Mouse (Mus musculus) forebrain, embryonic 13.5 days (tissue): ENCODE measurements around the gene Noxred1. TPM values are rescaled to one million over a fixed set of nuclear protein-coding genes. Genes with fewer than 3 reads are reported as not detected.

Source experiments
- ATAC-seq: fragments of 200-750 bp; cut with Nextera tagmentation; 2 replicates; pipeline ENCODE4 v1.8.0; 2017
- H3K27ac ChIP-seq: fragments of 300-500 bp; sonication (generic); 2 replicates; pipeline ENCODE4 v1.5.1; 2015; ENCODE audit warnings: inconsistent platforms, mild to moderate bottlenecking, moderate library complexity
- H3K27me3 ChIP-seq: fragments of 300-500 bp; sonication (generic); 2 replicates; pipeline ENCODE4 v1.6.1; 2015; ENCODE audit warnings: mild to moderate bottlenecking, inconsistent platforms
- H3K36me3 ChIP-seq: fragments of 300-500 bp; sonication (generic); 2 replicates; pipeline ENCODE4 v1.6.1; 2015; ENCODE audit warnings: mild to moderate bottlenecking, inconsistent platforms; ENCODE audit not compliant: poor library complexity, severe bottlenecking
- H3K4me1 ChIP-seq: fragments of 300-500 bp; sonication (generic); 2 replicates; pipeline ENCODE4 v1.6.1; 2015; ENCODE audit warnings: inconsistent platforms
- H3K4me2 ChIP-seq: fragments of 300-500 bp; sonication (generic); 2 replicates; pipeline ENCODE4 v1.6.1; 2015; ENCODE audit warnings: inconsistent platforms, mild to moderate bottlenecking, moderate library complexity
- H3K4me3 ChIP-seq: fragments of 300-500 bp; sonication (generic); 2 replicates; pipeline ENCODE4 v1.5.1; 2015; ENCODE audit warnings: mild to moderate bottlenecking, inconsistent platforms
- H3K9ac ChIP-seq: fragments of 300-500 bp; sonication (generic); 2 replicates; pipeline ENCODE4 v1.6.1; 2015; ENCODE audit warnings: mild to moderate bottlenecking, inconsistent platforms
- H3K9me3 ChIP-seq: fragments of 300-500 bp; sonication (generic); replicated peaks from 2 replicates; pipeline ENCODE4 v1.6.1; 2016; ENCODE audit warnings: inconsistent platforms
- WGBS: fragments of 180-500 bp; shearing (Covaris S2); methylation state at CpG from one replicate; pipeline ENCODE4 v1.1.7; 2015; 5-methylcytosine and 5-hydroxymethylcytosine counted together
- microRNA-seq: library from miRNA; unstranded; fragments of <30 nt; microRNA quantifications from one replicate; pipeline ENCODE4, GENCODE M21; 2016
- polyA plus RNA-seq: library from polyadenylated mRNA; unstranded; fragments of >200 nt; fragmentation: Nextera tagmentation; extraction: Ambion mirVana; gene quantifications from 2 replicates; pipeline ENCODE4 v1.2.1, GENCODE M21; 2015

Gene Noxred1
- polyA plus RNA-seq, 1 experiment from 2014 or later = 1.5 TPM

DNA sequence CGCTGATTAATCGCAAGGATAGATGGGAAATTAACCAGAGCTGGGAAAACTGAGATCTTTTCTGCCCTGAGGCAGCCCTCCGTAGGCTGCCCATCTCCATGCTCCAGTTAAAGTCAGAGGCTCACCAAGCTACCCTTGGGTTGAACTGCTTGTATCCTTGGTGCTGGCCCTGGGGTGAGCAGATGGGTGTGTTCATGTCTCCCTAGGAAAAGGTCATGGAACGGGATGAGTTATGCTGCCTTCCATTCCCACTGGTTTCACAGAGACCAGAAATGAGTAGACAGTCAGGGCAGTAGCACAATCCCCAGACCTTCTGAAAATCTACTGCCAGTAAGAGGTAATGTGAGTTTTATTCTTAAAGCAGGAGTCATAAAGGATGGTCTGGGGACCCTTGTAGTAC, 60.9 kb downstream of the Noxred1 start:
- Histone ChIP-seq H3K4me3 (no peak overlapping the region), H3K27me3 (no peaks in the 10 kb centered on the region), H3K36me3 (peaks cover 36% of the 10 kb centered on the region), H3K4me2 (no peak overlapping the region), H3K27ac (no peak overlapping the region), H3K4me1 (peaks cover 3% of the 10 kb centered on the region; the same call in 1 of the 2 replicates), H3K9me3 (no peaks in the 10 kb centered on the region), H3K9ac (no peak overlapping the region)
- ATAC-seq = no peak
- over 99% methylated on average over 4 of the region's 4 CpGs for WGBS

DNA sequence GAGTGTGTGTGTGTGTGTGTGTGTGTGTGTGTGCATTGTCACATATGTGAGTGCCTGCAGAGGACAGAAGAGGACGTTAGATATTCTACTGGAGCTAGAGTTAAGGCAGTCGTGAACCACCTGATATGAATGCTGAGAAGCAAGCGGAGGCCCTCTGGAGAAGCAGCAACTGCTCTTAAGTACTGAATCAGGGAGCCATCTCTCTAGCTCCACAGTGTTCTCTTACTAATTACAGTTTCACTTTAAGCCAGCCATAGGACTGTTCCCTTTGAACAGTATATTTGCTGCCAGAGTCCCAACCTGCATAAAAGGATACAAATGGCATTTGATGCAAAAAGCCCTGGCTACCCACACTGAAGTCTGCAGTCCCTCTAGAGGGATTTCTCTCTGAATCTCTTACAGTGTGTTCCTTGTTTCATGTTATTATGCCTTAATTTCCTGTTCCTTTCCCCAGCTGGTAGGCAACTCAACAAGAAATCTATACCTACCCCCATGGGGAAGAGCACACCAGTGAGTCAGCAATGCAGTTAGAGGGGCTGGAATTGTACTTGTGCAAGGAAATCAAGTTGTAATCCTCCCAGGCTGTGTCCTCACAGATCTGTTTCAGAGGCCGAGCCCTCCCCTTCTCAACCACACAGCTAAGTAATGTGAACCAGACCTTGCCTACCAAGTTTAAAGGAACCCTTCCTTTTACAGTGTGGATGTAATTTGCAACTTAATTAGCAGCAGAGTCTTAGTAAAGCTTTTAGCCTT, 63.2 kb downstream of the Noxred1 start:
- Histone ChIP-seq H3K4me1 (peaks cover 3% of the 10 kb centered on the region; the same call in 1 of the 2 replicates), H3K4me3 (no peak overlapping the region), H3K36me3 (peaks cover 50% of the 10 kb centered on the region), H3K4me2 (no peak overlapping the region), H3K9me3 (no peaks in the 10 kb centered on the region), H3K9ac (no peak overlapping the region), H3K27me3 (no peaks in the 10 kb centered on the region), H3K27ac (no peak overlapping the region)
- no peak for ATAC-seq
- 77% methylated on average over 4 of the region's 4 CpGs for WGBS

Small RNAs within 50 kb of the gene (microRNA-seq; reads per million reads assigned to microRNA genes)
- gene Gm47293 = not detected

Other genes starting within 250 kb of the Noxred1 start
- 2.3 and 2.7 TPM in 2 replicates for gene Zdhhc22, start 248.3 kb downstream of the Noxred1 start, polyA plus RNA-seq
- 1.6 and 2.2 TPM in 2 replicates for gene Tmem63c, start 217.4 kb downstream of the Noxred1 start, polyA plus RNA-seq
- gene Ngb, start 136.2 kb downstream of the Noxred1 start, polyA plus RNA-seq = 0.66 and 1.0 TPM in 2 replicates
- gene Gstz1, start 91.6 kb downstream of the Noxred1 start, polyA plus RNA-seq = 27.2 and 29.5 TPM in 2 replicates
- 10.5 and 12.0 TPM in 2 replicates for gene Pomt2, start 90.8 kb downstream of the Noxred1 start, polyA plus RNA-seq
- gene Samd15, start 39.0 kb downstream of the Noxred1 start, polyA plus RNA-seq = 1.3 and 2.5 TPM in 2 replicates
- gene Tmed8, start 38.3 kb downstream of the Noxred1 start, polyA plus RNA-seq = 2.6 and 3.5 TPM in 2 replicates
- gene Vipas39, start 27.5 kb upstream of the Noxred1 start, polyA plus RNA-seq = 68.8 and 73.3 TPM in 2 replicates
- gene Ahsa1, start 27.7 kb upstream of the Noxred1 start, polyA plus RNA-seq = 216 and 228 TPM in 2 replicates
- 1.5 and 2.6 TPM in 2 replicates for gene Ism2, start 61.0 kb upstream of the Noxred1 start, polyA plus RNA-seq
- 50.1 and 50.6 TPM in 2 replicates for gene Sptlc2, start 149.6 kb upstream of the Noxred1 start, polyA plus RNA-seq
- gene Slirp, start 205.2 kb upstream of the Noxred1 start, polyA plus RNA-seq = 327 and 345 TPM in 2 replicates
- gene Alkbh1, start 205.3 kb upstream of the Noxred1 start, polyA plus RNA-seq = 47.2 and 56.5 TPM in 2 replicates
- gene Snw1, start 233.5 kb upstream of the Noxred1 start, polyA plus RNA-seq = 146 and 151 TPM in 2 replicates